Comparison of ENCODE assay signal across 12 mouse cellular contexts in the genomic region with DNA sequence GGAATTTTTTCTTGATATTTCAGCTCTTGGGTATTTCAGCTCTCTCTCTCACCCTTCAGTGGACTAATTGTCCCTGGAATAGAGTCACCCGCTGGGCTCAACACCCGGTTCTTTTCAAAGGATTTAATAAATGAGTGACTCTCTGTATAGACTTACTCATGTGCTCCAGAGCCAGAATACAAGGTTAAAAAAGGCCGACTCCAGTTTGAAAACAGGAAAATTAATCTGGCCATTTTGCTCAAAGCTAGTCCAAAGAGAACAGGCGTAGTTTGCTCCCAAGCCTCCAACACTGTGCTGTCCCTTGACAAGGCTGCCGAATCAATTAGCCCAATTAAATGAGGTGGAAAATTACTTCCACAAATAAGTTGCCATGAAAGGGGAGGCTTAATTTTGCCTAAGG.
DNase-seq lines count a peak whose midpoint lies in the region; ATAC-seq lines count a peak whose summit lies in the region.
"Had no signal": no experiment of that assay in that cellular context is flagged by ENCODE, and none has a peak within 500 bp of the region (broad histone marks: within the 10 kb centered on the region; RNA-seq: fewer than 3 reads in every experiment).

No protein-coding gene starts in this region.

- no peaks in the 10 kb centered on the region for H3K9me3 ChIP-seq in midbrain, embryonic 15.5 days
- no peaks in the 10 kb centered on the region for H3K9me3 ChIP-seq in midbrain, embryonic 11.5 days (ENCODE audit: control insufficient read depth, low read length)
- H3K9me3 ChIP-seq in hindbrain, embryonic 13.5 days: no peaks in the 10 kb centered on the region

- 21% methylated on average over 5 of the region's 5 CpGs for WGBS in midbrain, embryonic 15.5 days
- WGBS in midbrain, embryonic 11.5 days: 31% methylated on average over 5 of the region's 5 CpGs
- 15% methylated on average over 5 of the region's 5 CpGs for WGBS in hindbrain, embryonic 13.5 days

- DNase-seq in cerebellum, postnatal 10 days: peak; percentile 40 to 42
- DNase-seq in cerebellum, adult 9-11 months: no peak
- DNase-seq in midbrain, embryonic 11.5 days (ENCODE audit: low spot score, missing footprints): no peak
- peak; percentile 72 for DNase-seq in retina, embryonic 14.5 days (ENCODE audit: low spot score)
- DNase-seq in right cerebral cortex, postnatal 4 days: no peak
- no peak for DNase-seq in ovary, postnatal 36 days (ENCODE audit: low spot score)
- DNase-seq: heart, adult 11 months; kidney, postnatal 14 days; right cerebral cortex, adult 18-20 months had no signal

- H3K36me3 ChIP-seq in midbrain, embryonic 15.5 days (replicated peaks): no peaks in the 10 kb centered on the region
- H3K36me3 ChIP-seq in midbrain, embryonic 11.5 days (ENCODE audit: control insufficient read depth, insufficient read depth, low read length): no peaks in the 10 kb centered on the region
- H3K36me3 ChIP-seq in hindbrain, embryonic 13.5 days: no peaks in the 10 kb centered on the region

- no peak overlapping the region for H3K4me2 ChIP-seq in midbrain, embryonic 15.5 days
- no peak overlapping the region for H3K4me2 ChIP-seq in midbrain, embryonic 11.5 days
- no peak overlapping the region for H3K4me2 ChIP-seq in hindbrain, embryonic 13.5 days

- 0 out of 2 replicates have a peak, but pooled peaks have one; percentile 30 for ATAC-seq in midbrain, embryonic 15.5 days (replicated peaks)
- ATAC-seq in midbrain, embryonic 11.5 days (ENCODE audit: low FRiP score): no peak
- peak; percentile 82 for ATAC-seq in hindbrain, embryonic 13.5 days (ENCODE audit: low FRiP score)
- ATAC-seq: lung, postnatal 0 days had no signal

- H3K27ac ChIP-seq in midbrain, embryonic 15.5 days: no peak overlapping the region
- H3K27ac ChIP-seq in midbrain, embryonic 11.5 days (ENCODE audit: low read depth, low read length): no peak overlapping the region
- no peak overlapping the region for H3K27ac ChIP-seq in hindbrain, embryonic 13.5 days

- no peaks in the 10 kb centered on the region for H3K27me3 ChIP-seq in midbrain, embryonic 15.5 days (replicated peaks)
- no peaks in the 10 kb centered on the region for H3K27me3 ChIP-seq in midbrain, embryonic 11.5 days (ENCODE audit: control insufficient read depth, insufficient read depth, low read length)
- peaks cover 54% of the 10 kb centered on the region for H3K27me3 ChIP-seq in hindbrain, embryonic 13.5 days

- H3K9ac ChIP-seq in midbrain, embryonic 15.5 days: no peak overlapping the region
- no peak overlapping the region for H3K9ac ChIP-seq in midbrain, embryonic 11.5 days (ENCODE audit: low read length)
- H3K9ac ChIP-seq in hindbrain, embryonic 13.5 days: no peak overlapping the region

- H3K4me3 ChIP-seq in midbrain, embryonic 15.5 days: no peak overlapping the region
- H3K4me3 ChIP-seq in midbrain, embryonic 11.5 days (ENCODE audit: low read depth, low read length): no peak overlapping the region
- no peak overlapping the region for H3K4me3 ChIP-seq in hindbrain, embryonic 13.5 days

- H3K4me1 ChIP-seq in midbrain, embryonic 15.5 days: peaks cover 5% of the 10 kb centered on the region; the same call in 1 of the 2 replicates
- H3K4me1 ChIP-seq in midbrain, embryonic 11.5 days (ENCODE audit: control insufficient read depth, insufficient read depth, low read length): peaks cover 2% of the 10 kb centered on the region; the same call in 1 of the 2 replicates
- peaks cover 15% of the 10 kb centered on the region for H3K4me1 ChIP-seq in hindbrain, embryonic 13.5 days (replicated peaks)

Comparison
In these comparisons a context has a peak if more than half of its experiments do, and no peak if none do; other contexts are left out.
1. DNase-seq: peak in cerebellum, postnatal 10 days (2 of 2) and retina, embryonic 14.5 days (single experiment); none in cerebellum, adult 9-11 months (single experiment), midbrain, embryonic 11.5 days (single experiment), right cerebral cortex, postnatal 4 days (single experiment) and ovary, postnatal 36 days (single experiment).